Mouse (Mus musculus) liver, adult 2 months (tissue): ENCODE results near the gene Inpp4b. TPM values are rescaled to one million over a fixed set of nuclear protein-coding genes. Genes with fewer than 3 reads are reported as not detected.

Source experiments
- DNase-seq: peaks from one replicate; pipeline ENCODE4 v3.0.0-alpha.2; 2011; ENCODE audit warnings: low read depth, low spot score; ENCODE audit errors: extremely low read depth
- H3K27ac ChIP-seq: fragments of 200-500 bp; replicated peaks from 2 replicates; pipeline ENCODE4 v1.5.1; 2012; ENCODE audit warnings: low read depth, mild to moderate bottlenecking, control low read depth, inconsistent platforms, low read length; ENCODE audit not compliant: insufficient read depth
- H3K27me3 ChIP-seq: fragments of 200-500 bp; 2 replicates; pipeline ENCODE4 v1.6.1; 2012; ENCODE audit warnings: mild to moderate bottlenecking, moderate library complexity, low read length, inconsistent platforms; ENCODE audit not compliant: control insufficient read depth, insufficient read depth
- H3K36me3 ChIP-seq: fragments of 200-500 bp; 2 replicates; pipeline ENCODE4 v1.6.1; 2012; ENCODE audit warnings: low read length, inconsistent platforms; ENCODE audit not compliant: control insufficient read depth, insufficient read depth
- H3K4me1 ChIP-seq: fragments of 200-500 bp; 2 replicates; pipeline ENCODE4 v1.6.1; 2011; ENCODE audit warnings: low read length; ENCODE audit not compliant: control insufficient read depth, insufficient read depth
- H3K4me3 ChIP-seq: fragments of 200-500 bp; 2 replicates; pipeline ENCODE4 v1.5.1; 2011; ENCODE audit warnings: low read depth, mild to moderate bottlenecking, control low read depth, low read length, moderate library complexity; ENCODE audit not compliant: insufficient read depth
- H3K79me2 ChIP-seq: fragments of 200-500 bp; 2 replicates; pipeline ENCODE4 v1.6.1; 2012; ENCODE audit warnings: inconsistent platforms, mild to moderate bottlenecking, low read length, moderate library complexity; ENCODE audit not compliant: control insufficient read depth, insufficient read depth
- H3K9ac ChIP-seq: fragments of 200-500 bp; 2 replicates; pipeline ENCODE4 v1.6.1; 2012; ENCODE audit warnings: low read depth, mild to moderate bottlenecking, control low read depth, inconsistent platforms, low read length
- CTCF ChIP-seq: fragments of 200-500 bp; IDR thresholded peaks from 2 replicates; pipeline ENCODE4 v1.5.1; 2011; ENCODE audit warnings: low read depth, low read length, control low read depth
- POLR2A ChIP-seq: fragments of 200-500 bp; IDR thresholded peaks from 2 replicates; pipeline ENCODE4 v1.6.1; 2011; ENCODE audit warnings: low read length, control low read depth; ENCODE audit not compliant: insufficient read depth; ENCODE audit errors: extremely low read depth
- WGBS: fragments of 180-500 bp; shearing (Covaris S2); methylation state at CpG from one replicate; pipeline ENCODE4 v1.1.7; 2018; 5-methylcytosine and 5-hydroxymethylcytosine counted together
- polyA plus RNA-seq: library from polyadenylated mRNA; depleted of rRNA; stranded (reverse); fragments of >200 nt; gene quantifications from 2 replicates; pipeline ENCODE4 v1.2.3, GENCODE M21; 2012
- total RNA-seq: library from RNA; depleted of rRNA; stranded (reverse); fragments of >200 nt; gene quantifications from 2 replicates; pipeline ENCODE4 v1.2.3, GENCODE M21; 2014

The Inpp4b gene
- total and polyA plus RNA-seq, 2 experiments: 0.20 to 3.6 TPM

DNA sequence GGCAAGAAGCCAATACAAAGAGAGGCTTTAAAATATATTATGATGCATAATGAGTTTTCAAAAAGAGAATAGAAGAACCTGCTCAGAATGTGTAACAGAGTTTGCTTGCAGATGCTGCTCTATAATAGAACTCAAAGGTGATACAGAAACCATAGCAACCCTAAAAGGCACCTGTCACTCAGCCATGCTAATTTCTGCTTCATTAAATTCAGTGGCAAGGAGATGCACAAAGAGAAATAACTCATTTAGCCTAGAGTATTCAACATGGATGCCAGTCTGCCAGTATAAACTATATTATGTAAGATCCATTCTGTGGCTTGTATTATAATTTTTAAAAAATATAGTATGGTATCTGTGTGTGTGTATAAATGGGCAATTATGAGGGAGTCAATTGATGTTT, 807.9 kb downstream of the Inpp4b start:
- TF ChIP-seq POLR2A: no peak
- no peak for TF ChIP-seq CTCF
- H3K27me3 ChIP-seq: no peaks in the 10 kb centered on the region
- no peak for DNase-seq
- no peaks in the 10 kb centered on the region for H3K36me3 ChIP-seq
- no peak overlapping the region for H3K27ac ChIP-seq
- no peaks in the 10 kb centered on the region for H3K79me2 ChIP-seq
- no peak overlapping the region for H3K9ac ChIP-seq
- no peaks in the 10 kb centered on the region for H3K4me1 ChIP-seq
- no peak overlapping the region for H3K4me3 ChIP-seq

DNA sequence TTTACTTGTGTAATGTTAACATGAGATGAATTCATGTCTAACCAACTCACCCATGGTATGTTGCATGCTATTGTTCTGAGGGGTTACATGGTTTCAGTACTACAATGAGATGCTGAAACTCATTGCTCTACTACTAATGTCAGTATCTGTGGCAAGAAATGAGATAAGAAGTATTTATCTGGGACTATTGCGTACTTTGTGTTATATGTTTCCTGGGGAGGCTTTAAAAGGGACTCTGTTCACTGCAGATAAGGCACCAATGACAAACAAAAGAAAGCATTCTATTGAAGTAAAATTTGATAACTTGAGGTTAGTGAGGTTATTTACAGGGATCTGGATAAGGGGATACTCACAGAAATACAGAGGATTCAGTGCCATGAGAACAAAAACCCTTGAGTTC, 815.6 kb downstream of the Inpp4b start:
- Histone ChIP-seq H3K4me3 (no peak overlapping the region), H3K4me1 (no peaks in the 10 kb centered on the region), H3K9ac (no peak overlapping the region), H3K27ac (no peak overlapping the region), H3K27me3 (no peaks in the 10 kb centered on the region), H3K36me3 (no peaks in the 10 kb centered on the region), H3K79me2 (no peaks in the 10 kb centered on the region)
- 63% methylated on average over 1 of the region's 1 CpGs for WGBS
- no peak for DNase-seq
- no peak for TF ChIP-seq POLR2A
- no peak for TF ChIP-seq CTCF
